Mouse (Mus musculus) G1E (cell line): ENCODE measurements at regions not wholly inside any gene's neighbourhood (a gene's known extent, or its start where the extent isn't known, plus 50 kb on each side); places are given as distances from the start of the nearest gene placed in this dataset.

Source experiments
- ATAC-seq: 2 replicates; pipeline ENCODE4 v1.8.0; 2016; ENCODE audit warnings: mild to moderate bottlenecking; ENCODE audit not compliant: insufficient number of reproducible peaks, poor library complexity, low FRiP score, severe bottlenecking; ENCODE audit errors: extremely low read depth
- DNase-seq: peaks from one replicate; pipeline ENCODE4 v3.0.0; 2012; ENCODE audit warnings: low spot score
- H3K27me3 ChIP-seq: 2 replicates; pipeline ENCODE4 v1.6.1; 2012; ENCODE audit warnings: mild to moderate bottlenecking, low read length, inconsistent platforms; ENCODE audit not compliant: insufficient read depth
- H3K36me3 ChIP-seq: replicated peaks from 2 replicates; pipeline ENCODE3; 2012; ENCODE audit warnings: mild to moderate bottlenecking, inconsistent platforms
- H3K4me1 ChIP-seq: 2 replicates; pipeline ENCODE4 v1.6.1; 2012; ENCODE audit warnings: low read depth, low read length, inconsistent platforms, mixed read lengths; ENCODE audit not compliant: insufficient read depth
- H3K4me3 ChIP-seq: 2 replicates; pipeline ENCODE4 v1.5.1; 2012; ENCODE audit warnings: low read depth, mild to moderate bottlenecking, inconsistent platforms, low read length, moderate library complexity, mixed read lengths
- H3K9me3 ChIP-seq: replicated peaks from 2 replicates; pipeline ENCODE4 v1.6.1; 2012; ENCODE audit warnings: inconsistent platforms
- CTCF ChIP-seq: IDR thresholded peaks from 2 replicates; pipeline ENCODE4 v1.5.1; 2012; ENCODE audit warnings: low read depth, low read length, inconsistent platforms, mixed read lengths
- GATA1 ChIP-seq: IDR thresholded peaks from 2 replicates; pipeline ENCODE4 v1.6.1; 2012; ENCODE audit warnings: borderline replicate concordance, low read length, inconsistent platforms, mixed read lengths
- GATA2 ChIP-seq: IDR thresholded peaks from 2 replicates; pipeline ENCODE4 v1.6.1; 2012; ENCODE audit warnings: low read depth, low read length, inconsistent platforms, borderline replicate concordance
- POLR2AphosphoS5 ChIP-seq: IDR thresholded peaks from 2 replicates; pipeline ENCODE4 v1.6.1; 2012; ENCODE audit warnings: low read depth, low read length, inconsistent platforms; ENCODE audit not compliant: insufficient replicate concordance
- TAL1 ChIP-seq: conservative IDR thresholded peaks from 2 replicates; pipeline ENCODE4 v1.6.1; 2012; ENCODE audit warnings: low read depth, low read length, inconsistent platforms, mixed read lengths

- H3K4me3 ChIP-seq: no peak overlapping the region
- no peaks in the 10 kb centered on the region for H3K4me1 ChIP-seq
- H3K36me3 ChIP-seq: no peaks in the 10 kb centered on the region
- TF ChIP-seq GATA2 (no peak), TAL1 (no peak)
- peaks cover 13% of the 10 kb centered on the region for H3K9me3 ChIP-seq
- DNase-seq: no peak
- no peaks in the 10 kb centered on the region for H3K27me3 ChIP-seq
- ATAC-seq: no peak
Measured at GRCm38 (mm10) chr3:39276897-39277296, 390.2 kb downstream of the Fat4 start.

GRCm38 (mm10) chr3:39277310-39277709 lies 390.6 kb downstream of the Fat4 start:
- no peak for TF ChIP-seq CTCF
- no peak for TF ChIP-seq POLR2AphosphoS5
- TF ChIP-seq GATA2: no peak
- TF ChIP-seq TAL1: no peak
- TF ChIP-seq GATA1: no peak
- Histone ChIP-seq H3K27me3 (no peaks in the 10 kb centered on the region), H3K4me1 (no peaks in the 10 kb centered on the region), H3K36me3 (no peaks in the 10 kb centered on the region), H3K4me3 (no peak overlapping the region), H3K9me3 (peaks cover 13% of the 10 kb centered on the region)
- ATAC-seq: no peak
- DNase-seq: no peak

GRCm38 (mm10) chr3:39295255-39295654 lies 408.5 kb downstream of the Fat4 start:
- Histone ChIP-seq H3K4me1 (no peaks in the 10 kb centered on the region), H3K9me3 (no peaks in the 10 kb centered on the region), H3K27me3 (no peaks in the 10 kb centered on the region), H3K36me3 (no peaks in the 10 kb centered on the region), H3K4me3 (no peak overlapping the region)
- TF ChIP-seq TAL1 (no peak), GATA2 (no peak), GATA1 (no peak), CTCF (no peak), POLR2AphosphoS5 (no peak)
- DNase-seq (no peak), ATAC-seq (no peak)

GRCm38 (mm10) chr3:39296257-39296656 lies 409.5 kb downstream of the Fat4 start:
- Histone ChIP-seq H3K4me3 (no peak overlapping the region), H3K27me3 (no peaks in the 10 kb centered on the region), H3K9me3 (no peaks in the 10 kb centered on the region), H3K36me3 (no peaks in the 10 kb centered on the region), H3K4me1 (no peaks in the 10 kb centered on the region)
- no peak for DNase-seq
- ATAC-seq: no peak
- TF ChIP-seq GATA2 (no peak), CTCF (no peak), POLR2AphosphoS5 (no peak), GATA1 (no peak), TAL1 (no peak)

- Histone ChIP-seq H3K36me3 (no peaks in the 10 kb centered on the region), H3K4me3 (no peak overlapping the region), H3K27me3 (no peaks in the 10 kb centered on the region), H3K4me1 (no peaks in the 10 kb centered on the region), H3K9me3 (peaks cover 2% of the 10 kb centered on the region; the same call in 1 of the 2 replicates)
- ATAC-seq: no peak
- DNase-seq: no peak
- no peak for TF ChIP-seq POLR2AphosphoS5
- TF ChIP-seq CTCF: no peak
- TF ChIP-seq TAL1: no peak
- no peak for TF ChIP-seq GATA1
Measured at GRCm38 (mm10) chr3:39309487-39309886, 422.7 kb downstream of the Fat4 start.

- Histone ChIP-seq H3K4me3 (no peak overlapping the region), H3K9me3 (no peaks in the 10 kb centered on the region), H3K36me3 (no peaks in the 10 kb centered on the region), H3K4me1 (no peaks in the 10 kb centered on the region), H3K27me3 (no peaks in the 10 kb centered on the region)
- no peak for ATAC-seq
- no peak for DNase-seq
- no peak for TF ChIP-seq POLR2AphosphoS5
- TF ChIP-seq GATA1: no peak
Measured at GRCm38 (mm10) chr3:39313563-39313962, 426.8 kb downstream of the Fat4 start.

- H3K4me3 ChIP-seq: no peak overlapping the region
- no peaks in the 10 kb centered on the region for H3K27me3 ChIP-seq
- DNase-seq (no peak), ATAC-seq (no peak)
- no peaks in the 10 kb centered on the region for H3K9me3 ChIP-seq
- no peaks in the 10 kb centered on the region for H3K4me1 ChIP-seq
- H3K36me3 ChIP-seq: no peaks in the 10 kb centered on the region
- TF ChIP-seq TAL1: no peak
- no peak for TF ChIP-seq CTCF
- TF ChIP-seq GATA1: no peak
- TF ChIP-seq POLR2AphosphoS5: no peak
- TF ChIP-seq GATA2: no peak
Measured at GRCm38 (mm10) chr3:39320851-39321250, 434.1 kb downstream of the Fat4 start.
